Mouse (Mus musculus) neural tube, embryonic 13.5 days (tissue): ENCODE measurements around the gene Dhrs1. TPM values are rescaled to one million over a fixed set of nuclear protein-coding genes. Genes with fewer than 3 reads are reported as not detected.
A peak's percentile ranks its signal among the peaks of the same experiment; 100 is the strongest.

Source experiments
- ATAC-seq: fragments of 200-750 bp; cut with Nextera tagmentation; 2 replicates; pipeline ENCODE4 v1.8.0; 2017; ENCODE audit warnings: low read depth, mild to moderate bottlenecking, moderate TSS enrichment, moderate library complexity
- H3K27ac ChIP-seq: fragments of 300-500 bp; sonication (generic); replicated peaks from 2 replicates; pipeline ENCODE4 v1.5.1; 2015; ENCODE audit warnings: moderate library complexity, mild to moderate bottlenecking, inconsistent platforms
- H3K27me3 ChIP-seq: fragments of 300-500 bp; sonication (generic); 2 replicates; pipeline ENCODE4 v1.6.1; 2015; ENCODE audit warnings: mild to moderate bottlenecking, inconsistent platforms
- H3K36me3 ChIP-seq: fragments of 300-500 bp; sonication (generic); 2 replicates; pipeline ENCODE4 v1.6.1; 2015; ENCODE audit warnings: mild to moderate bottlenecking, inconsistent platforms
- H3K4me1 ChIP-seq: fragments of 300-500 bp; sonication (generic); replicated peaks from 2 replicates; pipeline ENCODE4 v1.6.1; 2015; ENCODE audit warnings: inconsistent platforms
- H3K4me2 ChIP-seq: fragments of 300-500 bp; sonication (generic); 2 replicates; pipeline ENCODE4 v1.6.1; 2015; ENCODE audit warnings: inconsistent platforms, mild to moderate bottlenecking, moderate library complexity
- H3K4me3 ChIP-seq: fragments of 300-500 bp; sonication (generic); 2 replicates; pipeline ENCODE4 v1.5.1; 2015; ENCODE audit warnings: mild to moderate bottlenecking, inconsistent platforms
- H3K9ac ChIP-seq: fragments of 300-500 bp; sonication (generic); 2 replicates; pipeline ENCODE4 v1.6.1; 2015; ENCODE audit warnings: moderate library complexity, mild to moderate bottlenecking, inconsistent platforms
- H3K9me3 ChIP-seq: fragments of 300-500 bp; sonication (generic); 2 replicates; pipeline ENCODE4 v1.6.1; 2016; ENCODE audit warnings: inconsistent platforms
- WGBS: fragments of 180-500 bp; shearing (Covaris S2); methylation state at CpG from one replicate; pipeline ENCODE4 v1.1.7; 2015; 5-methylcytosine and 5-hydroxymethylcytosine counted together
- polyA plus RNA-seq: library from polyadenylated mRNA; unstranded; fragments of >200 nt; fragmentation: Nextera tagmentation; extraction: Ambion mirVana; gene quantifications from 2 replicates; pipeline ENCODE4 v1.2.1, GENCODE M21; 2015

Dhrs1 gene
- 90.0 and 95.0 TPM in 2 replicates for polyA plus RNA-seq

DNA sequence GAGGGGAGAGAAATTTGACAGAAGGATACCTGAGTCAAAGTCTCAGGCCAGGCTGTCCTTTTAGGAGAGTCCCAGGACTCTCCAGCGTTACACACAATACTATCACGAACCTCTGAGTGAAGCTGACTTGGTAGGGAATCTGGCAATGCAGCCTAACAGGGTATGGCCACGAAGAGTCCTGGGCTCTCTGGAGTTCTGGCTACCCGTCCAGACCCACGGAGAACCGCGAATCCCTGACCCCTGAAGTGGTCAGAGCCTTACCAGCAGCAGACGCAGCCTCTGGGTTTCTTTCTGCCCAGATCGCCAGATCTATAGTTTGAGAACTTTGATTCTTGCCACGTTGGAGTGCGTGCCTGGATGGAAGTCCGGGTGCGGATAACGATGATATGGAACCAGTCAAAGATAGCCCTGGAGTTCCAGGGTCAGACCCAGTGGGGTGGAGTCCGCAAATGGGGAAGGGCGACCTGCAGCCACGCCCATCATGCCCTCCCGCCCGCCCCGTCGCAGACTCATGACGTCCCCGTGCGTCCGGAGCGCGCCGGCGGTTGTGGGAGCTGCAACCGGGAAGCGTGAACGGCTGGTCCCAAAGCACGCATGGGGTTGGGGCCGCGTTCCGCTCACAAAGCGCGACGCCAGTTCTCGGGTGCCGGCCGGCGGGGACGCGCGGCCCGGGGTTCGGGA, at the start of gene Dhrs1, which contains the start of gene Nop9:
Dhrs1 (minus strand) TSS at position 511 of the 681 bp plus-strand sequence.
Nop9 (plus strand) TSS at position 514 of the 681 bp plus-strand sequence.
- Histone ChIP-seq H3K4me1 (peaks cover 40% of the 10 kb centered on the region), H3K4me2 (peak within 1 kb of the TSS; percentile 99), H3K9me3 (no peaks in the 10 kb centered on the region), H3K27me3 (no peaks in the 10 kb centered on the region), H3K27ac (peak within 1 kb of the TSS; percentile 53; the same call in 1 of the 2 replicates), H3K36me3 (peaks cover 34% of the 10 kb centered on the region), H3K9ac (peak within 1 kb of the TSS; percentile 84), H3K4me3 (peak within 1 kb of the TSS; percentile 79)
- peak; percentile 85 for ATAC-seq
- WGBS = 2% methylated on average over 48 of the region's 48 CpGs

- no peak overlapping the region for H3K9ac ChIP-seq
- ATAC-seq = no peak
- H3K4me1 ChIP-seq = no peaks in the 10 kb centered on the region
- H3K4me2 ChIP-seq = no peak overlapping the region
- no peaks in the 10 kb centered on the region for H3K9me3 ChIP-seq
- 69% methylated on average over 2 of the region's 2 CpGs for WGBS
- H3K27ac ChIP-seq = no peak overlapping the region
- H3K4me3 ChIP-seq = no peak overlapping the region
- peaks cover 19% of the 10 kb centered on the region for H3K27me3 ChIP-seq
- H3K36me3 ChIP-seq = no peaks in the 10 kb centered on the region
Measured at GRCm38 (mm10) chr14:55793946-55794345, 48.5 kb upstream of the Dhrs1 start.

DNA sequence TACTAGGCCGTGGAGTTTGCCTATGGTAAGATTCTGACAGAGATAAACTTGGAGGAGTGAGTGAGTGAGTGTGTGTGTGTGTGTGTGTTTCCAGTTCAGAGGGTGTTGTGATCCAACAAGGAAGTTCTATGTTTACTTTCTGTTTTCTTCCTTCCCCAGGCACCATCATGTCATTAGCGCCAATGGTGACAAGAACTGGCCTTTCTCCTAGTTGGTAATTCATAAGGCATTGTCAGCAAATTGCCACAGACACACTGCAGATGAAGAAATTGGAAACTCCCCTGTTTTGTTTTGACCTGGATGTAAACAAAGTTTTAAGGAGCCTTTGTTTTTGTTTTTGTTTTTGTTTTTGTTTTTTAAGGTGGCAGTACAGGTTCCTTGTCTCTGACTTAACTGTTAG, 48.0 kb upstream of the Dhrs1 start:
- H3K4me2 ChIP-seq = no peak overlapping the region
- H3K36me3 ChIP-seq = no peaks in the 10 kb centered on the region
- H3K9me3 ChIP-seq = no peaks in the 10 kb centered on the region
- H3K4me3 ChIP-seq = no peak overlapping the region
- ATAC-seq = no peak
- H3K9ac ChIP-seq = no peak overlapping the region
- 71% methylated on average over 2 of the region's 2 CpGs for whole genome bisulfite sequencing
- H3K4me1 ChIP-seq = peaks cover 1% of the 10 kb centered on the region
- H3K27ac ChIP-seq = no peak overlapping the region
- H3K27me3 ChIP-seq = peaks cover 24% of the 10 kb centered on the region

GRCm38 (mm10) chr14:55788256-55789050, 43.0 kb upstream of the Dhrs1 start, which contains the start of gene Ripk3:
Gene Ripk3 (minus strand): TSS chr14:55788865.
- peak within 1 kb of the TSS; percentile 53 for H3K4me2 ChIP-seq
- peak within 1 kb of the TSS; percentile 41; the same call in 1 of the 2 replicates for H3K9ac ChIP-seq
- H3K4me3 ChIP-seq = peak within 1 kb of the TSS; percentile 31
- H3K27me3 ChIP-seq = peaks cover 74% of the 10 kb centered on the region
- WGBS = 5% methylated on average over 40 of the region's 40 CpGs
- ATAC-seq = no peak
- H3K9me3 ChIP-seq = no peaks in the 10 kb centered on the region
- peaks cover 15% of the 10 kb centered on the region for H3K4me1 ChIP-seq
- no peaks in the 10 kb centered on the region for H3K36me3 ChIP-seq
- H3K27ac ChIP-seq = no peak within 1 kb of the TSS

DNA sequence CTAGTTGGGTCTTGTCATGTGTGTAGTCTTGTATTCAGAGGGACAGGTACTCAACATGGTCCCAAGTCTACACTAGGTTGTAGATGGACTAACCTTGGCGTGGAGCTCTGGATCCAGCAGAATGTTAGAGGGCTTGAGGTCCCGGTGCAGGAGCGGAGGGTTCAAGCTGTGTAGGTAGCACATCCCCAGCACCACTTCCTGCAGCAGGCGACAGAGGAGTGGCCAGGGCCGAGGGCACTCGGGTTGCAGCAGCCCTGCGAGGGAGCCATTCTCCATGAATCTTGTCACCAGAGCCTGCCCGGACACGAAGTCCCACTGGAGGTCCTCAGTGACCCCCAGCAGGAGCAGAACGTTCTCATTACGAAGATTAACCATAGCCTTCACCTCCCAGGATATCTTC, 42.2 kb upstream of the Dhrs1 start:
- no peak for ATAC-seq
- 33% methylated on average over 11 of the region's 11 CpGs for WGBS
- Histone ChIP-seq H3K4me3 (0 out of 2 replicates have a peak overlapping the region, but pooled peaks have one; percentile 31), H3K9ac (0 out of 2 replicates have a peak overlapping the region, but pooled peaks have one; percentile 41), H3K4me1 (peaks cover 18% of the 10 kb centered on the region), H3K27me3 (peaks cover 81% of the 10 kb centered on the region), H3K9me3 (no peaks in the 10 kb centered on the region), H3K36me3 (no peaks in the 10 kb centered on the region), H3K4me2 (peak overlapping the region; percentile 53), H3K27ac (no peak overlapping the region)

DNA sequence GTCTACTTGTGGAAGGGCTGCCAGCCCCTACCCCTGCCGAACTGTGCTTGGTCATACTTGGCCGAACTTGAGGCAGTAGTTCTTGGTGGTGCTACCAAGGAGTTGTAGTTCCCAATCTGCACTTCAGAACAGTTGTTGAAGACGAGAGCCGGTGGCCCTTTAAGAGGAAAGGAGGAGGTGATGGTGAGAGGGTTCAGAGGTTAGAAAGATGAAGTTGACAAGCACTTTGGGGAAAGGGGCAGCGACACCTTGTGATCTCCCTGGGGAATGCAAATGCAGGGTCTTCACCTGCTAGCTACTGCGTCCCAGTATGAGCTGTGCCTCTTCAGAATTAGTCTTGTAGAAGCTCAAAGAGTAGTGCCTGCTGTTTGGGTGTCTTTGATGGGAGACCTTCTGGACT, 39.7 kb upstream of the Dhrs1 start:
- WGBS = 33% methylated on average over 6 of the region's 6 CpGs
- Histone ChIP-seq H3K9me3 (no peaks in the 10 kb centered on the region), H3K4me2 (no peak overlapping the region), H3K4me1 (peaks cover 23% of the 10 kb centered on the region), H3K27me3 (peaks cover 89% of the 10 kb centered on the region), H3K9ac (no peak overlapping the region), H3K4me3 (no peak overlapping the region), H3K36me3 (no peaks in the 10 kb centered on the region), H3K27ac (no peak overlapping the region)
- ATAC-seq = no peak

DNA sequence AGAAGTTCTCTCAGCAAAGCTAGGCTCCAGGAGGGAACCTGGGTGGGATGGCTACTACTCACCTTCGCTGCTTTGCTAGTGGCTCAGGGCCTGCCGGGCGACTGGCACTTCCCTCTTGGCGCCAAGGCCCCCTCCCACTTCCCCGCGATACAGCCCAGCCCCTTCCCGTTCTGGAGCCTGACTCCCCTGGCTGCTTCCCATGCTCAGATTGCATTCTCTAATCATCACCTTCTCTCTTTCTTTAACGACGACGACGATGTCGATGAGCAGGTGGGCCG, 38.4 kb upstream of the Dhrs1 start, which contains the start of gene Adcy4:
Adcy4 (minus strand) TSS at position 138 of the 278 bp plus-strand sequence.
- WGBS = 3% methylated on average over 13 of the region's 13 CpGs
- Histone ChIP-seq H3K4me1 (peaks cover 23% of the 10 kb centered on the region), H3K27me3 (peaks cover 76% of the 10 kb centered on the region), H3K9ac (peak within 1 kb of the TSS; percentile 34; the same call in 1 of the 2 replicates), H3K36me3 (no peaks in the 10 kb centered on the region), H3K4me2 (peak within 1 kb of the TSS; percentile 49), H3K9me3 (no peaks in the 10 kb centered on the region), H3K27ac (0 out of 2 replicates have a peak within 1 kb of the TSS, but pooled peaks have one; percentile 9), H3K4me3 (peak within 1 kb of the TSS; percentile 33)
- no peak for ATAC-seq

DNA sequence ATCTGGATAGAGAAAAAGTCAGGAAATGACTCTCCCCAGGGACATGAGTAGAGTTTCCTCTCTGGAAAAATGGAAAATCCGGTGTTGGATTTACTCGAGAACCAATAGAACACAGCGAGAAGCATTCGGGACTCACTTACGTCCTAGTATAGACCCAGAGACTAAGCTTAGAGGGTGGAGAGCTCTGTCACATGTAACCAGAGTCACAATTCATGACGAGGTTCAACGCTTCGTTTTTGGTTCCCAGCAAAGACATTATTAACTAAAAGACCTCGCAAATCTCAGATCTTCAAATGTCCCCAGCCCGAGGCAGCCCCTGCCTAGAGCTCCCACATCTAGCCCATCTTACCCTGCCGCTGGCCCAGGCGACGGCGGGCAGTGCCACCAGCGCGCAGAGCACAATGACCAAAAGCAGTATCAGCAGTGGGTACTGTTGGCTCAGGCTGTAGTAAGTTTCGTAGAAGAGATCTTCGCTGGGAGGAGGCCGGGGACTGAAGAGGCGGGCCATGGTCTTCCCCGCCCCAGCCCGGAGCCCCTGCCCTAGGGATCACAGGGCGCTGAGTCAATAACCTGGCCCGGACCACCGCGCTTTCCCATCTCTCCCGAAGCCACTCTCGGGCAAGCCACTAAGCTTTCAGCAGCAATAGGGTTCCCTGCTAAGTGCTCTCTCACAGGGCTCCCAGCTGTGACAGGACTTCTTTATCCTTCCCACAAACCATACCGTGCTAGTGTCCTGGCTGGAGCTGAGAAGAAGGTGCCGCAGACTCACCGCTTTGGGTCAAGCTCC, 37.9 kb upstream of the Dhrs1 start:
- H3K9ac ChIP-seq = peak overlapping the region; percentile 34; the same call in 1 of the 2 replicates
- H3K4me2 ChIP-seq = peak overlapping the region; percentile 49
- ATAC-seq = no peak
- H3K4me1 ChIP-seq = peaks cover 21% of the 10 kb centered on the region
- H3K27me3 ChIP-seq = peaks cover 71% of the 10 kb centered on the region
- H3K4me3 ChIP-seq = peak overlapping the region; percentile 33
- no peaks in the 10 kb centered on the region for H3K36me3 ChIP-seq
- 2% methylated on average over 31 of the region's 31 CpGs for WGBS
- H3K9me3 ChIP-seq = no peaks in the 10 kb centered on the region
- H3K27ac ChIP-seq = 0 out of 2 replicates have a peak overlapping the region, but pooled peaks have one; percentile 9

DNA sequence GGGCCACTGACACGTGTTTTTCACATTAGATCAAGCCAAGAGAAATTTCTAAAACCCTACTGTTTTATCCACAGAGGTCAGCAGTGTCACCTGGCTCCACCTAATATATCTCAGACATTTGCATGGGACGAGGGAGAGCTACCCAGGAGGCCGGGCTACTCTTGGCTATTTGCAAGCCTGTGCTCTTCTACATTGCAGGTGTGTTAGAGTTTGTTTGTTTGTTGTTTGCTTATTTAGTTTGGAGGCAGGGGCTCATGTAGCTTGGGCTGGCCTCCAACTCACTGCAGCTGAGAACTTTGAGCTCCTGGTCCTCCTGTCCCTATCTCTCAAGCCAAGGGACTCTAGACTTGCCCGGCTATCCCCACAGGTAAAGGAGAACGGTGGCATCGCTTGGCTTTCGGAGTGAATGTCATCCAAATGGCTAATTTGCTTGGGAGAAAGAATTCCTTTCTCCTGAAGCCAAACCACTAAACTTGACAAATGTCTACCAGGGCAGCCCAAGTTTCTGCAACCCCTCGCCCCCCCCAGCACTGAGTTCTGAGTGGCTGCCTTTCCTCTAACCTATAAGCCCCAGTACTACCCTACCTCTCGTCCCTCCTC, 37.0 kb upstream of the Dhrs1 start:
- H3K4me2 ChIP-seq = peak overlapping the region; percentile 49
- no peak for ATAC-seq
- H3K4me1 ChIP-seq = peaks cover 15% of the 10 kb centered on the region
- no peaks in the 10 kb centered on the region for H3K9me3 ChIP-seq
- no peak overlapping the region for H3K9ac ChIP-seq
- peak overlapping the region; percentile 33 for H3K4me3 ChIP-seq
- peaks cover 61% of the 10 kb centered on the region for H3K27me3 ChIP-seq
- no peaks in the 10 kb centered on the region for H3K36me3 ChIP-seq
- WGBS = 59% methylated on average over 9 of the region's 9 CpGs
- H3K27ac ChIP-seq = no peak overlapping the region

GRCm38 (mm10) chr14:55781310-55781709, 35.8 kb upstream of the Dhrs1 start:
- no peak overlapping the region for H3K27ac ChIP-seq
- WGBS = 13% methylated on average over 14 of the region's 14 CpGs
- H3K9me3 ChIP-seq = no peaks in the 10 kb centered on the region
- peaks cover 15% of the 10 kb centered on the region for H3K4me1 ChIP-seq
- H3K4me3 ChIP-seq = 0 out of 2 replicates have a peak overlapping the region, but pooled peaks have one; percentile 16
- peak overlapping the region; percentile 52; the same call in 1 of the 2 replicates for H3K9ac ChIP-seq
- ATAC-seq = peak; percentile 74
- peaks cover 50% of the 10 kb centered on the region for H3K27me3 ChIP-seq
- H3K4me2 ChIP-seq = peak overlapping the region; percentile 47
- H3K36me3 ChIP-seq = no peaks in the 10 kb centered on the region

GRCm38 (mm10) chr14:55780736-55781135, 35.2 kb upstream of the Dhrs1 start:
- H3K27ac ChIP-seq = no peak overlapping the region
- H3K27me3 ChIP-seq = peaks cover 44% of the 10 kb centered on the region
- no peak overlapping the region for H3K9ac ChIP-seq
- ATAC-seq = peak; percentile 38
- H3K4me2 ChIP-seq = no peak overlapping the region
- 85% methylated on average over 11 of the region's 11 CpGs for WGBS
- H3K4me3 ChIP-seq = no peak overlapping the region
- no peaks in the 10 kb centered on the region for H3K9me3 ChIP-seq
- H3K36me3 ChIP-seq = no peaks in the 10 kb centered on the region
- peaks cover 15% of the 10 kb centered on the region for H3K4me1 ChIP-seq
